9 mouse cellular contexts compared by ENCODE assay signal in genomic region chr10:42291360-42291759, GRCm38 (mm10). TPM values are rescaled to one million over a fixed set of nuclear protein-coding genes. Genes with fewer than 3 reads are reported as not detected.
DNase-seq lines count a peak whose midpoint lies in the region.
"Had no signal": no experiment of that assay in that cellular context is flagged by ENCODE, and none has a peak within 500 bp of the region (broad histone marks: within the 10 kb centered on the region; RNA-seq: fewer than 3 reads in every experiment).

No protein-coding gene starts in this region.

- peaks cover 9% of the 10 kb centered on the region for H3K4me1 ChIP-seq in heart, embryonic 10.5 days
- H3K4me1 ChIP-seq: embryonic facial prominence, embryonic 13.5 days had no signal

- H3K36me3 ChIP-seq in heart, embryonic 10.5 days = no peaks in the 10 kb centered on the region
- H3K36me3 ChIP-seq: embryonic facial prominence, embryonic 13.5 days had no signal

- peaks cover 2% of the 10 kb centered on the region; the same call in 1 of the 2 replicates for H3K9me3 ChIP-seq in heart, embryonic 10.5 days

- intact Hi-C loops in heart, postnatal 14 days (cut with DNase I) = loop anchor here (5.0 to 10.0 kb wide), 3 partner anchors 219 to 777 kb away; partner anchors contain the start of gene Cd164

- no peak overlapping the region for H3K27ac ChIP-seq in heart, embryonic 10.5 days
- H3K27ac ChIP-seq: embryonic facial prominence, embryonic 13.5 days had no signal

- 0 out of 2 replicates have a peak, but pooled peaks cover 6% of the 10 kb centered on the region for H3K27me3 ChIP-seq in heart, embryonic 10.5 days (ENCODE audit: insufficient read depth, poor library complexity, severe bottlenecking)
- H3K27me3 ChIP-seq: embryonic facial prominence, embryonic 13.5 days had no signal

- 53% methylated on average over 5 of the region's 5 CpGs for WGBS in heart, embryonic 10.5 days

- no peak overlapping the region for H3K4me3 ChIP-seq in heart, embryonic 10.5 days
- H3K4me3 ChIP-seq: embryonic facial prominence, embryonic 13.5 days had no signal

- peak; percentile 44 to 71 for DNase-seq in heart, postnatal 14 days
- DNase-seq in heart, embryonic 10.5 days (ENCODE audit: low spot score) = no peak
- peak; percentile 83 for DNase-seq in CD4-positive, CD25-positive, alpha-beta regulatory T cell, adult 2 months (ENCODE audit: low read depth, low spot score)
- DNase-seq in ZHBTc4 (ENCODE audit: low read depth, low spot score) (peak; percentile 76), adipocyte (ENCODE audit: low spot score) (no peak)
- peak; percentile 72 for DNase-seq in kidney, adult 9 months
- peak; percentile 43 to 72 for DNase-seq in lung, postnatal 4 days
- DNase-seq in thymus, postnatal 10 days (ENCODE audit: low spot score in 2 of 2) = peak; percentile 62 to 86

RNA-seq across cellular contexts. Expression of gene Foxo3, which starts 14.8 kb away (rescaled TPM):
- 10 to 100 TPM; 78.4 to 83.4 TPM for total RNA-seq in heart, postnatal 14 days (2021)
- polyA plus RNA-seq in heart, embryonic 10.5 days (2016; fragmentation: Nextera tagmentation; extraction: Ambion mirVana) = 3.4 and 4.3 TPM in 2 replicates

Comparison
In these comparisons a context has a peak if more than half of its experiments do, and no peak if none do; other contexts are left out.
1. DNase-seq: peak in heart, postnatal 14 days (2 of 2), CD4-positive, CD25-positive, alpha-beta regulatory T cell, adult 2 months (single experiment), ZHBTc4 (single experiment), kidney, adult 9 months (single experiment), lung, postnatal 4 days (2 of 2) and thymus, postnatal 10 days (2 of 2); none in heart, embryonic 10.5 days (single experiment) and adipocyte (single experiment).